16 mouse cellular contexts compared by ENCODE assay signal in genomic region chr2:137099211-137099734, GRCm38 (mm10). TPM values are rescaled to one million over a fixed set of nuclear protein-coding genes. Genes with fewer than 3 reads are reported as not detected.
A peak's percentile ranks its signal among the peaks of the same experiment; 100 is the strongest.
DNase-seq lines count a peak whose midpoint lies in the region; ATAC-seq lines count a peak whose summit lies in the region.
"Had no signal": no experiment of that assay in that cellular context is flagged by ENCODE, and none has a peak within 500 bp of the region (broad histone marks: within the 10 kb centered on the region; RNA-seq: fewer than 3 reads in every experiment).

No protein-coding gene starts in this region.

- H3K27me3 ChIP-seq in forebrain, embryonic 14.5 days (replicated peaks; ENCODE audit: control insufficient read depth, insufficient read depth, low read length): 0 out of 2 replicates have a peak, but pooled peaks cover 4% of the 10 kb centered on the region
- no peaks in the 10 kb centered on the region; the same call in 1 of the 2 replicates for H3K27me3 ChIP-seq in forebrain, embryonic 15.5 days
- no peaks in the 10 kb centered on the region for H3K27me3 ChIP-seq in stomach, embryonic 14.5 days (ENCODE audit: control insufficient read depth, insufficient read depth, low read length)
- no peaks in the 10 kb centered on the region for H3K27me3 ChIP-seq in intestine, embryonic 16.5 days (replicated peaks; ENCODE audit: control insufficient read depth, insufficient read depth, low read length)
- H3K27me3 ChIP-seq: heart, embryonic 12.5 days; liver, embryonic 13.5 days had no signal

- peak; percentile 29 for DNase-seq in forebrain, embryonic 14.5 days (ENCODE audit: low spot score)
- DNase-seq in kidney, postnatal 4 days: peak; percentile 36 to 66
- no peak for DNase-seq in kidney, adult 8-10 months
- DNase-seq in heart, adult 11 months: no peak
- DNase-seq: adrenal gland, postnatal 25 days; B cell, adult 2 months; gastrocnemius, postnatal 10 days; liver, embryonic 13.5 days; lung, postnatal 14 days had no signal

- H3K4me1 ChIP-seq in forebrain, embryonic 14.5 days (ENCODE audit: control insufficient read depth, insufficient read depth, low read length): peaks cover 16% of the 10 kb centered on the region
- H3K4me1 ChIP-seq in forebrain, embryonic 15.5 days: peaks cover 12% of the 10 kb centered on the region; the same call in 1 of the 2 replicates
- peaks cover 20% of the 10 kb centered on the region for H3K4me1 ChIP-seq in brown adipose tissue, adult 24 weeks (ENCODE audit: control insufficient read depth, insufficient read depth, insufficient read length, low read length)
- H3K4me1 ChIP-seq in stomach, embryonic 14.5 days (ENCODE audit: control insufficient read depth, insufficient read depth, low read length): 0 out of 2 replicates have a peak, but pooled peaks cover 4% of the 10 kb centered on the region
- H3K4me1 ChIP-seq in intestine, embryonic 16.5 days (ENCODE audit: control insufficient read depth, insufficient read depth, low read length): 0 out of 2 replicates have a peak, but pooled peaks cover 3% of the 10 kb centered on the region

- no peak overlapping the region for H3K9ac ChIP-seq in forebrain, embryonic 14.5 days (ENCODE audit: low read length)
- H3K9ac ChIP-seq in forebrain, embryonic 15.5 days (replicated peaks): no peak overlapping the region
- H3K9ac ChIP-seq in stomach, embryonic 14.5 days (replicated peaks; ENCODE audit: low read depth, low read length): no peak overlapping the region
- H3K9ac ChIP-seq in intestine, embryonic 16.5 days (ENCODE audit: low read depth, low read length): no peak overlapping the region
- H3K9ac ChIP-seq: heart, embryonic 12.5 days; liver, embryonic 13.5 days had no signal

- peaks cover 6% of the 10 kb centered on the region; the same call in 1 of the 2 replicates for H3K36me3 ChIP-seq in forebrain, embryonic 14.5 days (ENCODE audit: control insufficient read depth, insufficient read depth, low read length)
- no peaks in the 10 kb centered on the region for H3K36me3 ChIP-seq in forebrain, embryonic 15.5 days
- H3K36me3 ChIP-seq in stomach, embryonic 14.5 days (ENCODE audit: control insufficient read depth, insufficient read depth, low read length): peaks cover 32% of the 10 kb centered on the region
- H3K36me3 ChIP-seq in intestine, embryonic 16.5 days (ENCODE audit: control insufficient read depth, insufficient read depth, low read length): peaks cover 2% of the 10 kb centered on the region; the same call in 1 of the 2 replicates
- H3K36me3 ChIP-seq: G1E; liver, embryonic 13.5 days had no signal

- no peak overlapping the region for H3K4me2 ChIP-seq in forebrain, embryonic 14.5 days (ENCODE audit: low read length)
- H3K4me2 ChIP-seq in forebrain, embryonic 15.5 days (replicated peaks): no peak overlapping the region
- H3K4me2 ChIP-seq in stomach, embryonic 14.5 days (replicated peaks; ENCODE audit: low read depth, low read length): no peak overlapping the region
- H3K4me2 ChIP-seq in intestine, embryonic 16.5 days (ENCODE audit: low read depth, low read length): no peak overlapping the region
- H3K4me2 ChIP-seq: heart, embryonic 12.5 days; liver, embryonic 13.5 days had no signal

- no peaks in the 10 kb centered on the region for H3K9me3 ChIP-seq in forebrain, embryonic 14.5 days (replicated peaks; ENCODE audit: control insufficient read depth, low read length)
- H3K9me3 ChIP-seq in forebrain, embryonic 15.5 days: no peaks in the 10 kb centered on the region
- no peaks in the 10 kb centered on the region for H3K9me3 ChIP-seq in stomach, embryonic 14.5 days (ENCODE audit: control insufficient read depth, low read depth, low read length)
- H3K9me3 ChIP-seq in intestine, embryonic 16.5 days (ENCODE audit: control insufficient read depth, low read length): no peaks in the 10 kb centered on the region
- H3K9me3 ChIP-seq: heart, embryonic 12.5 days; liver, embryonic 13.5 days had no signal

- H3K4me3 ChIP-seq in forebrain, embryonic 14.5 days (ENCODE audit: low read depth, low read length): no peak overlapping the region
- no peak overlapping the region for H3K4me3 ChIP-seq in forebrain, embryonic 15.5 days
- H3K4me3 ChIP-seq in brown adipose tissue, adult 24 weeks (ENCODE audit: insufficient read depth, low read depth, low read length): no peak overlapping the region
- H3K4me3 ChIP-seq in stomach, embryonic 14.5 days (ENCODE audit: low read depth, low read length): no peak overlapping the region
- H3K4me3 ChIP-seq in intestine, embryonic 16.5 days (ENCODE audit: low read length): no peak overlapping the region
- H3K4me3 ChIP-seq: heart, embryonic 12.5 days; liver, embryonic 13.5 days had no signal

- no peak overlapping the region for H3K27ac ChIP-seq in forebrain, embryonic 14.5 days (ENCODE audit: low read depth, low read length)
- H3K27ac ChIP-seq in forebrain, embryonic 15.5 days (replicated peaks): no peak overlapping the region
- H3K27ac ChIP-seq in brown adipose tissue, adult 24 weeks (replicated peaks; ENCODE audit: low read depth, low read length): peak overlapping the region; percentile 54
- H3K27ac ChIP-seq in stomach, embryonic 14.5 days (ENCODE audit: low read length): peak overlapping the region; percentile 6; the same call in 1 of the 2 replicates
- no peak overlapping the region for H3K27ac ChIP-seq in intestine, embryonic 16.5 days (ENCODE audit: low read length)
- H3K27ac ChIP-seq: liver, embryonic 13.5 days had no signal

- ATAC-seq in forebrain, embryonic 14.5 days: peak; percentile 38; the same call in 1 of the 2 replicates
- ATAC-seq in forebrain, embryonic 15.5 days (replicated peaks): no peak
- ATAC-seq in stomach, embryonic 14.5 days (ENCODE audit: insufficient number of reproducible peaks, insufficient read depth, low FRiP score, low read depth): no peak
- ATAC-seq in intestine, embryonic 16.5 days: no peak
- ATAC-seq: intestine, postnatal 0 days had no signal

- 5% methylated on average over 6 of the region's 6 CpGs for WGBS in forebrain, embryonic 14.5 days
- WGBS in forebrain, embryonic 15.5 days: 5% methylated on average over 6 of the region's 6 CpGs
- 24% methylated on average over 6 of the region's 6 CpGs for WGBS in stomach, embryonic 14.5 days
- WGBS in intestine, embryonic 16.5 days: 26% methylated on average over 6 of the region's 6 CpGs

RNA-seq across cellular contexts. Expression of gene Jag1, which starts 17.2 kb away (rescaled TPM):
- 6.5 and 8.8 TPM in 2 replicates for polyA plus RNA-seq in forebrain, embryonic 14.5 days (2014; fragmentation: Nextera tagmentation; extraction: Ambion mirVana)
- polyA plus RNA-seq in forebrain, embryonic 15.5 days (2015; fragmentation: Nextera tagmentation; extraction: Ambion mirVana): 10.0 and 11.2 TPM in 2 replicates
- 7.9 and 11.2 TPM in 2 replicates for polyA plus RNA-seq in brown adipose tissue, adult 24 weeks (2012; ENCODE audit: insufficient read depth, insufficient read length, missing spikeins)
- polyA plus RNA-seq in stomach, embryonic 14.5 days (2014; fragmentation: Nextera tagmentation; extraction: Ambion mirVana): 20.2 and 23.6 TPM in 2 replicates
- polyA plus RNA-seq in intestine, embryonic 16.5 days (2015; fragmentation: Nextera tagmentation; extraction: Ambion mirVana): 5.1 and 8.9 TPM in 2 replicates
- polyA plus RNA-seq: G1E had no signal

Comparison
In these comparisons a context has a peak if more than half of its experiments do, and no peak if none do; other contexts are left out.
1. DNase-seq: peak in forebrain, embryonic 14.5 days (single experiment) and kidney, postnatal 4 days (2 of 2); none in kidney, adult 8-10 months (0 of 2) and heart, adult 11 months (single experiment).
2. H3K27ac ChIP-seq: peak in brown adipose tissue, adult 24 weeks (single experiment) and stomach, embryonic 14.5 days (single experiment); none in forebrain, embryonic 14.5 days (single experiment), forebrain, embryonic 15.5 days (single experiment) and intestine, embryonic 16.5 days (single experiment).